Mouse (Mus musculus) testis, adult 2 months (tissue): ENCODE measurements at regions not wholly inside any gene's neighbourhood (a gene's known extent, or its start where the extent isn't known, plus 50 kb on each side); places are given as distances from the start of the nearest gene placed in this dataset.

Source experiments
- H3K27ac ChIP-seq: fragments of 200-500 bp; 2 replicates; pipeline ENCODE4 v1.5.1; 2012; ENCODE audit warnings: low read depth, low read length; ENCODE audit not compliant: control insufficient read depth, insufficient read depth
- H3K27me3 ChIP-seq: fragments of 200-500 bp; 2 replicates; pipeline ENCODE4 v1.6.1; 2012; ENCODE audit warnings: mild to moderate bottlenecking, low read length, moderate library complexity; ENCODE audit not compliant: control insufficient read depth, insufficient read depth
- H3K36me3 ChIP-seq: fragments of 200-500 bp; 2 replicates; pipeline ENCODE4 v1.6.1; 2012; ENCODE audit warnings: mild to moderate bottlenecking, low read length; ENCODE audit not compliant: control insufficient read depth, insufficient read depth
- H3K4me1 ChIP-seq: fragments of 200-500 bp; 2 replicates; pipeline ENCODE4 v1.6.1; 2012; ENCODE audit warnings: low read length; ENCODE audit not compliant: control insufficient read depth, insufficient read depth
- H3K4me3 ChIP-seq: fragments of 200-500 bp; 2 replicates; pipeline ENCODE4 v1.5.1; 2012; ENCODE audit warnings: low read depth, mild to moderate bottlenecking, low read length, moderate library complexity, mixed read lengths; ENCODE audit not compliant: control insufficient read depth
- CTCF ChIP-seq: fragments of 200-500 bp; IDR thresholded peaks from 2 replicates; pipeline ENCODE4 v1.5.1; 2012; ENCODE audit warnings: low read depth, mild to moderate bottlenecking, inconsistent platforms, low read length, moderate library complexity; ENCODE audit not compliant: control insufficient read depth, insufficient read depth, insufficient replicate concordance
- POLR2A ChIP-seq: fragments of 200-500 bp; IDR thresholded peaks from 2 replicates; pipeline ENCODE4 v1.6.1; 2012; ENCODE audit warnings: low read depth, mild to moderate bottlenecking, inconsistent platforms, low read length, moderate library complexity; ENCODE audit not compliant: control insufficient read depth

DNA sequence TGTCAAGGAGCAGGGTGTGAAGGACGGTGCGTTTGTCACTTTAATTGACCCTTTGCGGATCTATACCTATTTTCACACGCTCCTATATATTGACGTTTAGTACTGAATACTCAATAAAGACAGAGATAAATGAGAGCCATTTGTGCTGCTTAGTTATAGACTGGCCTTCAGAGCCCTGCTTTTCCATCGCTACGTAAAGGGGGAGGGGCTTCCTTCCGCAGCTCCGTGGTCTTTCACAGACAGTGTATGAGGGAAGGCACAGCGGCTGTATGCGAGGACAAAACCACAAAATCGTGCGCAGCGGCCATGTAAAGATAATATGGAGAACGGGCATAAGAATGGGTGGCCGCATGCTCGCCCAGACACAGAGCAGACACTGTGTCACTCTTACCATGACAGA lies 58.4 kb upstream of the Pced1b start:
- TF ChIP-seq POLR2A (no peak), CTCF (no peak)
- H3K4me1 ChIP-seq: no peaks in the 10 kb centered on the region
- no peaks in the 10 kb centered on the region for H3K36me3 ChIP-seq
- no peaks in the 10 kb centered on the region for H3K27me3 ChIP-seq
- no peak overlapping the region for H3K4me3 ChIP-seq
- H3K27ac ChIP-seq: no peak overlapping the region

DNA sequence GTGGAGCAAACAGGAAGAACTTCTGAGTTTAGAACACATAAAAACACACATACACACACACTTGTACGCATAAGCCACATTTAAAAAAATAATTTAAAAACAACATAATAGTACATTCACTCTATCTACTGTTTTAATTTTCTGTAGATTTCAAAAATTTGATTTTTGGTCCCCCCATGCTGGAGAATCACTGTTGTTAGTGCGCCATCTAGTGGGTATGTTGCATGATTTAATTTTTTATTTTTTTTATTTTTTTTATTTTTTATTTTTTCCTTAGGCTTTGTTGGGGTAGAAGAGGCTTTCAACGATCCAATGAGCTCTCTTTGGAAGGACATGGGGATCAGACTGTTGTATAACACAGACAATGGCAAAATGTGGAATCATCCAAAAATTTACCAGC lies 59.1 kb upstream of the Pced1b start:
- H3K4me3 ChIP-seq: no peak overlapping the region
- TF ChIP-seq CTCF (no peak), POLR2A (no peak)

DNA sequence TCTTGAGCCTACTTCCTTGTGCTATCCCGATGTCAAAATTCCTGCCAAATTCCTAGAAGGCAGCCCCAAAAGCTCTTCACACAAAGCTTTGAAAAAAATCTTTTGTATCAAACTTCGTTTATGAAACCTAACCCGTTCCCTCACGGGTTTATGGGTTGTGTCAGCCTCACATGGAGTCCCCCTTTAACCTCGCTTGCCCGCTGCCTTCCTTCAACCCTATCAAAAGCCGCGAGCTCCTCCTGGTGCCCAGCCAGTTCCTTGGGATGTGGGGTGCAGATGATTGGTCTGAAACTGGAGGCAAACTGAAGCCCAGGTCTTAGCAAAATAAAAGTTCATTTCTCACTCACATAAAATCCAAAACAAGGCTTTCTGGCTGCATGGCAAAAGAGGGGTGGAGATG lies 60.9 kb upstream of the Pced1b start:
- Histone ChIP-seq H3K4me1 (no peaks in the 10 kb centered on the region; the same call in 1 of the 2 replicates), H3K36me3 (no peaks in the 10 kb centered on the region), H3K4me3 (no peak overlapping the region), H3K27me3 (no peaks in the 10 kb centered on the region), H3K27ac (no peak overlapping the region)
- TF ChIP-seq CTCF (no peak), POLR2A (no peak)

More for the DNA sequence above, 59.1 kb upstream of the Pced1b start:
- Histone ChIP-seq H3K27ac (no peak overlapping the region), H3K4me1 (no peaks in the 10 kb centered on the region), H3K36me3 (no peaks in the 10 kb centered on the region), H3K27me3 (no peaks in the 10 kb centered on the region)

DNA sequence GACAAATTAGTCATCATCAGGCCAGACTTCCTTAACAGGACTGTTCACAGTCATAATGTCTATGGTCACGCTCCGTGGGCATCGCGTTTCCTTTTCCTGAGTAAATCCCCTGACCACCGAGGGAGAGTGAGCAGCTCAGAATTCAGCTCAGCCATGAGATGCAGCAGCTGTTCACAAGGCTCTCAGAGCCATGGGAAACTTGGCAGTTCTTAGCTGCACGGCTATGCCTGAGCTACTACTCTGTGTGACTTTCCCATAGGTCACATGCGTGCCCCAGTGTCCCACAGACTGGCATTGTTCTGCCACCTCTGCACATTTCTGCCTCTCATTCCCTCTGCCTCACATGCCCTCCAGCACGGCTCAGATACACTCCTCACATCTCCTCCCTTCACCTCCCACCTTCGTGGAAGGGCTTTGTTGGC lies 64.3 kb upstream of the Pced1b start:
- Histone ChIP-seq H3K4me3 (no peak overlapping the region), H3K27ac (no peak overlapping the region), H3K4me1 (no peaks in the 10 kb centered on the region; the same call in 1 of the 2 replicates), H3K36me3 (no peaks in the 10 kb centered on the region), H3K27me3 (no peaks in the 10 kb centered on the region)
- TF ChIP-seq POLR2A: no peak
- no peak for TF ChIP-seq CTCF

DNA sequence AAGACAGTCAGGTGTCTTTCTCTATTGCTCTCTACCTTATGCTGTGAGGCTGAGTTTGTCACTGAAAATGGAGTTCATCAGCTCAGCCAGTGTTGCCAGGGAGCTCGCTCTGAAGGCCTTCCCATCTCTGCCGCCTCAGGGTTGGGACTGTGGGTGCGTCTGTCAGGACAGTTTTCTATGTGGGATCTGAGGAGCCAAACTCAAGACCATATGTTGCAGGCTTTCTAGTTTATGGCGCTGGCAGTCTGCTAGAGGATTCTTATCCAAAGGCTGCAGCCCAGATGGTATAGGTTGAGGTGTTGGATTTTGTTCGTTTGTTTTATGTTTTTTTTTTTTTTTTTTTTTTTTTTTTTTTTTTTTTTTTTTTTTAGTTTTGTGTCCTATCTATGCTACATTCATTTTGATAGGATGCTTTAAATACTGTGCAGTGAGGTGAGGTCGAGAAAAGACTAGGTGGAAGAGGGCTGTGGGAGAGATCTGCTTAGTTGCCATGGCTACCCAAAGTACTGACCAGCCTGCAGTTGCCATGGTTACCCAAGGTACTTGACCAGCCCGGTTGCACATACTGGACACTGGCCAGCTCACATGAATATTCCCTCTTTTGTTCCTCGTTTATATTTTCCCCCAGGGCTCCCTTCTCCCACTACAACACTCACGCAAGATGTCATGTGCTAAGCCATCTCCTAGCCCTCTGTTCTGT lies 65.8 kb upstream of the Pced1b start:
- TF ChIP-seq CTCF (no peak), POLR2A (no peak)
- Histone ChIP-seq H3K27ac (no peak overlapping the region), H3K27me3 (no peaks in the 10 kb centered on the region), H3K4me3 (no peak overlapping the region), H3K4me1 (no peaks in the 10 kb centered on the region; the same call in 1 of the 2 replicates), H3K36me3 (no peaks in the 10 kb centered on the region)

DNA sequence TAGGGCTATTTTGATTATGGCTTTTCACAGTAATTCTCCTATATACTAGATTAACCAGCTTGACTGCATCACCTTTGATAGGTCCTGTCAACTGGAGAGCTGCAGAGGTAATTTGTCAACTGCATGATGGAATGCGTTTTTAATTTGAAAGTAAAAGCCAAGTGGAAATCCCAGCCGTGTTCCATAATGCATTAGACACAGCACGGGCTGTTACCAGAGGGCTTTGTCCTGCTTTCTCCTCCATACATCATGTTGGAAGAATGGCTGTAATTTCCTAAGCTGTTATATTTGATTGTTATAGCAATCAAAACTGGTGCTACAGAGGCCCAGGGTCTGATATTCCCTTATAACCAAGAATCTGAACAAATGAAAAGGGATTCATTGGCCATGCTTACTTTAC lies 68.6 kb upstream of the Pced1b start:
- Histone ChIP-seq H3K36me3 (no peaks in the 10 kb centered on the region), H3K27me3 (no peaks in the 10 kb centered on the region), H3K4me1 (peaks cover 5% of the 10 kb centered on the region), H3K27ac (no peak overlapping the region), H3K4me3 (no peak overlapping the region)
- TF ChIP-seq POLR2A (no peak), CTCF (no peak)

DNA sequence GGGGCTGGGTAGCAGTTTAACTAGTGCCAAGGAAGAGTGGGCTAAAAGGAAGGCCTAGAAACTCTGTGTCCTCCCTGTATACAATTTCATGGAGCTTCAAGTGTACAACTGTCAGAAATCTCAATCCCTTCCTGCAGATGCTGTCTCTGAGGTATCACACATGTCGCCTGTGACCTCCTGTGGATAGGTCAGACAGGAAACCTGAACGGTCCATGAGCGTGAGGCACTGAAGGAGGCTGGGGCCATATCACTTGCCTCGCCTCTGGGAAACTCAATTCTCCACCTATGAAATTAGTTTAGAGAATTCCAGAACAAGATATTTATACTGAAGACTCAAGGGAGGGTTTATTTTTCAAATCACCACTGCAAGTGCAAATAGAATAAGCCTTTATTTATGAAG lies 69.1 kb upstream of the Pced1b start:
- Histone ChIP-seq H3K4me1 (peaks cover 5% of the 10 kb centered on the region), H3K4me3 (no peak overlapping the region), H3K36me3 (no peaks in the 10 kb centered on the region), H3K27me3 (no peaks in the 10 kb centered on the region), H3K27ac (no peak overlapping the region)
- TF ChIP-seq CTCF (no peak), POLR2A (no peak)
